Mouse (Mus musculus) heart, postnatal 4 days (tissue): Measurements from ENCODE around the gene Sept14. TPM values are rescaled to one million over a fixed set of nuclear protein-coding genes. Genes with fewer than 3 reads are reported as not detected.
"Not testable (repeated sequence)": the region's sequence is repeated elsewhere in the genome, so short reads cannot be mapped to it uniquely, and the experiment has no call there.

ENCODE experiments used
- DNase-seq: peaks from one replicate; pipeline ENCODE4 v3.0.0; 2021
- total RNA-seq, 2 experiments: library from RNA; stranded (reverse); gene quantifications; 2 replicates each; pipeline ENCODE4 v1.2.3; 2021

Gene Sept14
- not detected for total RNA-seq

- no peak for DNase-seq
Measured at GRCm38 (mm10) chr5:129708412-129708811, at the start of gene Sept14. Sept14 (minus strand) TSS chr5:129708512.

- no peak for DNase-seq
Measured at GRCm38 (mm10) chr5:129756886-129757285, 48.6 kb upstream of the Sept14 start.

GRCm38 (mm10) chr5:129744050-129744449 lies 35.7 kb upstream of the Sept14 start:
- DNase-seq, result no peak

GRCm38 (mm10) chr5:129742903-129743488 lies 34.7 kb upstream of the Sept14 start:
- no peak for DNase-seq

GRCm38 (mm10) chr5:129740976-129741375 lies 32.7 kb upstream of the Sept14 start:
- DNase-seq, result peak; percentile 47

GRCm38 (mm10) chr5:129731021-129731420 lies 22.7 kb upstream of the Sept14 start:
- DNase-seq, result peak; percentile 50

- DNase-seq, result peak; percentile 62
Measured at GRCm38 (mm10) chr5:129730344-129730743, 22.0 kb upstream of the Sept14 start.

GRCm38 (mm10) chr5:129729286-129729685 lies 21.0 kb upstream of the Sept14 start:
- DNase-seq, result peak; percentile 73

GRCm38 (mm10) chr5:129726784-129727183 lies 18.5 kb upstream of the Sept14 start:
- no peak for DNase-seq

GRCm38 (mm10) chr5:129725774-129726392 lies 17.6 kb upstream of the Sept14 start:
- peak; percentile 32 for DNase-seq

GRCm38 (mm10) chr5:129724834-129725773 lies 16.8 kb upstream of the Sept14 start, which contains the start of gene Nipsnap2:
Nipsnap2 (plus strand) TSS chr5:129725063.
- peak; percentile 96 for DNase-seq

- no peak for DNase-seq
Measured at GRCm38 (mm10) chr5:129724268-129724667, 16.0 kb upstream of the Sept14 start.

GRCm38 (mm10) chr5:129720176-129720575 lies 11.9 kb upstream of the Sept14 start:
- DNase-seq, result no peak

- DNase-seq, result no peak
Measured at GRCm38 (mm10) chr5:129717016-129717415, 8.7 kb upstream of the Sept14 start.

GRCm38 (mm10) chr5:129715326-129715861 lies 7.1 kb upstream of the Sept14 start, which contains the start of gene Mrps17:
Mrps17 (plus strand) TSS chr5:129715497.
- DNase-seq, result peak; percentile 94

- DNase-seq, result no peak
Measured at GRCm38 (mm10) chr5:129703368-129703767, 4.9 kb downstream of the Sept14 start.

- DNase-seq, result no peak
Measured at GRCm38 (mm10) chr5:129701706-129702105, 6.6 kb downstream of the Sept14 start.

- no peak for DNase-seq
Measured at GRCm38 (mm10) chr5:129700506-129700905, 7.8 kb downstream of the Sept14 start.

GRCm38 (mm10) chr5:129690528-129690927 lies 17.8 kb downstream of the Sept14 start:
- no peak for DNase-seq

GRCm38 (mm10) chr5:129687621-129688020 lies 20.7 kb downstream of the Sept14 start:
- no peak for DNase-seq

- DNase-seq, result not testable (repeated sequence)
Measured at GRCm38 (mm10) chr5:129685141-129685540, 23.2 kb downstream of the Sept14 start.

GRCm38 (mm10) chr5:129670036-129670458 lies 38.3 kb downstream of the Sept14 start, which contains the start of gene Zfp11:
Zfp11 (minus strand) TSS chr5:129670099.
- peak; percentile 90 for DNase-seq
